Mouse (Mus musculus): Measurements from ENCODE around the gene Uox. TPM values are rescaled to one million over a fixed set of nuclear protein-coding genes. Genes with fewer than 3 reads are reported as not detected.

Uox gene
- polyA plus RNA-seq, 1 experiment = not detected

DNA sequence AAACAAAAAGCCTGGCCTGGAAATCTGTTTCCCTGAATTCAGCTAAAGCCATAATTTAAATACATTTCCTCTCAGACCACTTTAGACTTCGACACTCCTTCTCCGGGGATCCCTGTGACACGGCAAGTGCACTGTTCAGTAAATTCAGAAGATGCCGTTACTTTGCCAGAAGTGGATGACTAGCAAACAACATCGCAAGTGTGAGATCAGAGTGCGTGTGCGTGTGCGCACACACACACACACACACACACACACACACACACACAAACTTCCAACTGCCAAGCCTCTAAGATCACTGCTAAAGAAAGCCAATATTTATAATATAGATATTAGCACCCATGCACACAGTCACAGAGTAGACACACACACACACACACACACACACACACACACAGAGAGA, 111.5 kb downstream of the Uox start:
- Histone ChIP-seq H3K79me2 (ENCODE audit: control insufficient read depth, insufficient read depth) (no peaks in the 10 kb centered on the region), H3K27me3 (ENCODE audit: control insufficient read depth, insufficient read depth, insufficient read length) (no peaks in the 10 kb centered on the region), H3K36me3 (ENCODE audit: control insufficient read depth, insufficient read depth) (no peaks in the 10 kb centered on the region), H3K4me3 (peak overlapping the region; percentile 24), H3ac (ENCODE audit: control insufficient read depth, insufficient read length) (no peak overlapping the region), H3K4me2 (ENCODE audit: low read depth) (peak overlapping the region; percentile 85)
- TF ChIP-seq MYOD1 (IDR thresholded peaks at IDR 0.05; ENCODE audit: control insufficient read depth in 1 of 3, insufficient read length in 2 of 3, low read depth in 2 of 3) (no peak), TCF12 (IDR thresholded peaks at IDR 0.05; ENCODE audit: insufficient read depth, poor library complexity, severe bottlenecking) (no peak), MYOG (IDR thresholded peaks at IDR 0.05; ENCODE audit: control insufficient read depth in 1 of 3, insufficient read depth in 1 of 3, insufficient read length in 2 of 3, low read depth in 2 of 3) (no peak), MAX (IDR thresholded peaks at IDR 0.05; ENCODE audit: low read depth) (no peak), POLR2AphosphoS2 (IDR thresholded peaks at IDR 0.05; ENCODE audit: insufficient read length, low read depth) (no peak), POLR2A (IDR thresholded peaks at IDR 0.05; ENCODE audit: insufficient read length, low read depth) (no peak), SRF (IDR thresholded peaks at IDR 0.05; ENCODE audit: control insufficient read depth, insufficient read length, low read depth) (no peak), TCF3 (IDR thresholded peaks at IDR 0.05; ENCODE audit: insufficient read length, low read depth) (no peak), REST (IDR thresholded peaks at IDR 0.05; ENCODE audit: insufficient read depth, insufficient read length) (no peak), CEBPB (IDR thresholded peaks at IDR 0.05; ENCODE audit: insufficient read depth, poor library complexity, severe bottlenecking) (no peak), E2F4 (IDR thresholded peaks at IDR 0.05; ENCODE audit: insufficient read depth) (no peak), USF1 (IDR thresholded peaks at IDR 0.05; ENCODE audit: low read depth) (no peak)

Other genes starting within 250 kb of the Uox start
- gene Ssx2ip, start 165.8 kb upstream of the Uox start, polyA plus RNA-seq (2012; fragmentation: generic; extraction: Trizol) = 13.5 TPM
- 2.9 TPM for gene Ctbs, start 120.6 kb upstream of the Uox start, polyA plus RNA-seq (2012; fragmentation: generic; extraction: Trizol)
- 1.0 TPM for gene Spata1, start 70.7 kb upstream of the Uox start, polyA plus RNA-seq (2012; fragmentation: generic; extraction: Trizol)
- gene Gng5, start 70.6 kb upstream of the Uox start, polyA plus RNA-seq (2012; fragmentation: generic; extraction: Trizol) = 451 TPM
- 13.5 TPM for gene Rpf1, start 49.0 kb upstream of the Uox start, polyA plus RNA-seq (2012; fragmentation: generic; extraction: Trizol)
- gene Dnase2b, start 45.2 kb downstream of the Uox start, polyA plus RNA-seq (2012; fragmentation: generic; extraction: Trizol) = not detected
- not detected for gene 4930503B20Rik, start 80.9 kb downstream of the Uox start, polyA plus RNA-seq (2012; fragmentation: generic; extraction: Trizol)
- not detected for gene Samd13, start 115.2 kb downstream of the Uox start, polyA plus RNA-seq (2012; fragmentation: generic; extraction: Trizol)
- 19.6 TPM for gene Prkacb, start 242.6 kb downstream of the Uox start, polyA plus RNA-seq (2012; fragmentation: generic; extraction: Trizol)